1 mouse cellular context compared by ENCODE assay signal in the genomic region with DNA sequence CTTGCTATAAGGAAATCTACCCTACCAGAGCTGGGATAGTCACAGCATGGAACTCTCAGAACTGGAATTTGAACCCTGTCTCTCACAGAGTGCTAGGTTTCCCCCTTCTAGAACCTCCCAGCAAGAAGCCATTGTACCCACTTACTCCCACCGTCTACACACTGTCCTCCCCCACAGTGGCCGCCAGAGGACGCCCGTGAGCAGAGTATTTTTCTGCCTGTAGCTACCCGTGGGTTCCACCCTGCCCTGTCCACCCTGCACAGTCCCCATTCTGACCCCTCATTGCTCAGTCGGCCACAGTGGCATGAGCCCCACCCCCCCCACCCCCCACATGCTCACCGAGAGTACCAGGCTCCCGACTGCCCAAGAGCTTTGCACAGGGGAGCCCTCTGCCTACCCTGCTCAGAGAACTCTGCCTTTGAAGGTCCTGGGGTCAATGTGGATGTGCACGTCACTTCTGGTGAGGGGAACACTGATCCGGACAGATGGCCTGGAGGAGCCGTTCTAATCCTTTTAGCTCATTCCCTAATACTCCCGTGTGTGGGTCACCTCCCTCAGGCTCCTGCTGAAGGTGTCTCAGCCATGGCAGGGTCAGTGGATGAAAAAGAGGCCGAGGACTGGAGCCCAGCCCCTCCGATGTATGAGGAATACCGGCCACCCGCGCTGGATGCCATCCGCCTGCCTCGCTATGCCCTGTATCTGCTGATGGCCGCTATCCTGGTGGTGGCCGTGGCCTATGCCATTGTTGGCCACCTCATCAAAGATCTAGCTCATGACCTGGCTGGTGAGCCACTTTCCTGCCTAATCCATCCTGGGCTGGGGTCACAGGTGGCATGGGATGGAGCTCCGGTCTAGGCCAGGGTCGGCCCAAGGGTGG.
TF ChIP-seq lines count a peak whose summit lies in the region.

No protein-coding gene starts in this region.

TF ChIP-seq in CH12.LX, 34 proteins besides CTCF, POLR2A, EP300 and RAD21:
- TF ChIP-seq POLR2AphosphoS2 (IDR thresholded peaks at IDR 0.05; ENCODE audit: low read depth, low read length) (peak; percentile 34; the same call in 1 of the 2 replicates), ZMIZ1 (IDR thresholded peaks at IDR 0.05; ENCODE audit: low read depth, low read length) (no peak), USF1 (IDR thresholded peaks at IDR 0.05; ENCODE audit: low read depth, low read length) (no peak), SMC3 (IDR thresholded peaks at IDR 0.05; ENCODE audit: low read depth, low read length) (peak; percentile 85)
